Mouse (Mus musculus): ENCODE data around the gene Aldh1a1. TPM values are rescaled to one million over a fixed set of nuclear protein-coding genes. Genes with fewer than 3 reads are reported as not detected.

Aldh1a1 gene
- total RNA-seq, 2 experiments from 2014 or later: 43.8 TPM

- DNase-seq (ENCODE audit: low spot score in 2 of 2): no peak
Measured at GRCm38 (mm10) chr19:20549409-20549808, 56.9 kb downstream of the Aldh1a1 start.

- no peak for DNase-seq (ENCODE audit: low spot score in 2 of 2)
Measured at GRCm38 (mm10) chr19:20555365-20555764, 62.9 kb downstream of the Aldh1a1 start.

- no peak for DNase-seq (ENCODE audit: low spot score in 2 of 2)
Measured at GRCm38 (mm10) chr19:20557211-20557610, 64.7 kb downstream of the Aldh1a1 start.

- DNase-seq (ENCODE audit: low spot score in 2 of 2): no peak
Measured at GRCm38 (mm10) chr19:20558069-20558468, 65.6 kb downstream of the Aldh1a1 start.

GRCm38 (mm10) chr19:20558544-20558943, 66.0 kb downstream of the Aldh1a1 start:
- DNase-seq (ENCODE audit: low spot score in 2 of 2): no peak

- no peak for DNase-seq (ENCODE audit: low spot score in 2 of 2)
Measured at GRCm38 (mm10) chr19:20558952-20559351, 66.4 kb downstream of the Aldh1a1 start.

- no peak for DNase-seq (ENCODE audit: low spot score in 2 of 2)
Measured at GRCm38 (mm10) chr19:20559952-20560351, 67.4 kb downstream of the Aldh1a1 start.

- DNase-seq (ENCODE audit: low spot score in 2 of 2): no peak
Measured at GRCm38 (mm10) chr19:20562396-20562795, 69.9 kb downstream of the Aldh1a1 start.

GRCm38 (mm10) chr19:20566294-20566693, 73.8 kb downstream of the Aldh1a1 start:
- no peak for DNase-seq (ENCODE audit: low spot score in 2 of 2)

- no peak for DNase-seq (ENCODE audit: low spot score in 2 of 2)
Measured at GRCm38 (mm10) chr19:20567039-20567438, 74.5 kb downstream of the Aldh1a1 start.

- no peak for DNase-seq (ENCODE audit: low spot score in 2 of 2)
Measured at GRCm38 (mm10) chr19:20576984-20577383, 84.5 kb downstream of the Aldh1a1 start.

- DNase-seq (ENCODE audit: low spot score in 2 of 2): no peak
Measured at GRCm38 (mm10) chr19:20577429-20577828, 84.9 kb downstream of the Aldh1a1 start.

- DNase-seq (ENCODE audit: low spot score in 2 of 2): no peak
Measured at GRCm38 (mm10) chr19:20599951-20600350, 107.4 kb downstream of the Aldh1a1 start.

- no peak for DNase-seq (ENCODE audit: low spot score in 2 of 2)
Measured at GRCm38 (mm10) chr19:20601739-20602138, 109.2 kb downstream of the Aldh1a1 start.

GRCm38 (mm10) chr19:20603212-20603611, 110.7 kb downstream of the Aldh1a1 start:
- no peak for DNase-seq (ENCODE audit: low spot score in 2 of 2)

- DNase-seq (ENCODE audit: low spot score in 2 of 2): no peak
Measured at GRCm38 (mm10) chr19:20603866-20604265, 111.4 kb downstream of the Aldh1a1 start.

- no peak for DNase-seq (ENCODE audit: low spot score in 2 of 2)
Measured at GRCm38 (mm10) chr19:20614252-20614930, 121.9 kb downstream of the Aldh1a1 start.

- no peak for DNase-seq (ENCODE audit: low spot score in 2 of 2)
Measured at GRCm38 (mm10) chr19:20622434-20622833, 129.9 kb downstream of the Aldh1a1 start.

- DNase-seq (ENCODE audit: low spot score in 2 of 2): no peak
Measured at GRCm38 (mm10) chr19:20623416-20623815, 130.9 kb downstream of the Aldh1a1 start.

- DNase-seq (ENCODE audit: low spot score in 2 of 2): no peak
Measured at GRCm38 (mm10) chr19:20631020-20631419, 138.5 kb downstream of the Aldh1a1 start.

GRCm38 (mm10) chr19:20633876-20634691, 141.6 kb downstream of the Aldh1a1 start:
- DNase-seq (ENCODE audit: low spot score in 2 of 2): peak in 1 of 2 experiments; percentile 37

- DNase-seq (ENCODE audit: low spot score in 2 of 2): no peak
Measured at GRCm38 (mm10) chr19:20644346-20644745, 151.8 kb downstream of the Aldh1a1 start.
